Mouse (Mus musculus): ENCODE data around the gene Atg7.

GRCm38 (mm10) chr6:114818471-114818870 lies 175.6 kb downstream of the Atg7 start:
- no peak for TF ChIP-seq CHD2 (IDR thresholded peaks at IDR 0.05; ENCODE audit: low read length)
- no peak for TF ChIP-seq POLR2A (IDR thresholded peaks at IDR 0.05; ENCODE audit: low read depth, low read length)
- no peak for TF ChIP-seq CTCF (conservative IDR thresholded peaks at IDR 0.05 in 1 of 2, IDR thresholded peaks at IDR 0.05 in 1 of 2; ENCODE audit: low read depth in 2 of 2, low read length in 2 of 2)
- no peak for TF ChIP-seq PAX5 (IDR thresholded peaks at IDR 0.05; ENCODE audit: low read length)
- no peak for TF ChIP-seq TBP (conservative IDR thresholded peaks at IDR 0.05; ENCODE audit: low read depth, low read length)
- no peak for TF ChIP-seq CHD1 (IDR thresholded peaks at IDR 0.05; ENCODE audit: low read depth, low read length)
- no peak for TF ChIP-seq ZNF384 (IDR thresholded peaks at IDR 0.05; ENCODE audit: low read depth, low read length)
